Mouse (Mus musculus): ENCODE measurements at regions not wholly inside any gene's neighbourhood (a gene's known extent, or its start where the extent isn't known, plus 50 kb on each side); places are given as distances from the start of the nearest gene placed in this dataset.

DNA sequence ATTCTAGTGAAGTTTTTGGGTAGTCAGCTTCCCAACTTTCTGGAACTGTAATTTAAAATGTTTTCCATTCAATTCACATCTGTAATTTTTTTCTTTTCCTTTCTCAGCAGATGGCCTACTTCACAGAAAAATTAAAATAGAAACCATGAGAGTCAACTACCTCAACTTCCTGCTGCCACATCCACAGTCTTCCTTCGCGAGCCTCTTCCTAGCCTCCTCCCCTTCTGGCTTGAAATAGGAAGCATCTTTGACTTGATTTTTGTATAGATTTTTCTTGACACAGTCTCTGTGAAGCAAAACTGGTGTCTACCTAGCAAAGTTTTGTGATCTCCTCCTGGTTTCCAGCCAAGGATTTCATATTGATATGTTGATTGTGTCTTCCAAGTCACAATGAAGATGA is 660.7 kb upstream of the Marcks start:
- no peak for TF ChIP-seq CTCF (IDR thresholded peaks at IDR 0.05)
- TF ChIP-seq EP300 (IDR thresholded peaks at IDR 0.05), result no peak
